Mouse (Mus musculus) liver, adult 2 months (tissue): ENCODE measurements around the gene Slc40a1. TPM values are rescaled to one million over a fixed set of nuclear protein-coding genes. Genes with fewer than 3 reads are reported as not detected.

Experiments used
- DNase-seq: peaks from one replicate; pipeline ENCODE4 v3.0.0-alpha.2; 2011; ENCODE audit warnings: low read depth, low spot score; ENCODE audit errors: extremely low read depth
- H3K27ac ChIP-seq: fragments of 200-500 bp; replicated peaks from 2 replicates; pipeline ENCODE4 v1.5.1; 2012; ENCODE audit warnings: low read depth, mild to moderate bottlenecking, control low read depth, inconsistent platforms, low read length; ENCODE audit not compliant: insufficient read depth
- H3K27me3 ChIP-seq: fragments of 200-500 bp; 2 replicates; pipeline ENCODE4 v1.6.1; 2012; ENCODE audit warnings: mild to moderate bottlenecking, moderate library complexity, low read length, inconsistent platforms; ENCODE audit not compliant: control insufficient read depth, insufficient read depth
- H3K36me3 ChIP-seq: fragments of 200-500 bp; 2 replicates; pipeline ENCODE4 v1.6.1; 2012; ENCODE audit warnings: low read length, inconsistent platforms; ENCODE audit not compliant: control insufficient read depth, insufficient read depth
- H3K4me1 ChIP-seq: fragments of 200-500 bp; 2 replicates; pipeline ENCODE4 v1.6.1; 2011; ENCODE audit warnings: low read length; ENCODE audit not compliant: control insufficient read depth, insufficient read depth
- H3K4me3 ChIP-seq: fragments of 200-500 bp; 2 replicates; pipeline ENCODE4 v1.5.1; 2011; ENCODE audit warnings: low read depth, mild to moderate bottlenecking, control low read depth, low read length, moderate library complexity; ENCODE audit not compliant: insufficient read depth
- H3K79me2 ChIP-seq: fragments of 200-500 bp; 2 replicates; pipeline ENCODE4 v1.6.1; 2012; ENCODE audit warnings: inconsistent platforms, mild to moderate bottlenecking, low read length, moderate library complexity; ENCODE audit not compliant: control insufficient read depth, insufficient read depth
- H3K9ac ChIP-seq: fragments of 200-500 bp; 2 replicates; pipeline ENCODE4 v1.6.1; 2012; ENCODE audit warnings: low read depth, mild to moderate bottlenecking, control low read depth, inconsistent platforms, low read length
- CTCF ChIP-seq: fragments of 200-500 bp; IDR thresholded peaks from 2 replicates; pipeline ENCODE4 v1.5.1; 2011; ENCODE audit warnings: low read depth, low read length, control low read depth
- POLR2A ChIP-seq: fragments of 200-500 bp; IDR thresholded peaks from 2 replicates; pipeline ENCODE4 v1.6.1; 2011; ENCODE audit warnings: low read length, control low read depth; ENCODE audit not compliant: insufficient read depth; ENCODE audit errors: extremely low read depth
- WGBS: fragments of 180-500 bp; shearing (Covaris S2); methylation state at CpG from one replicate; pipeline ENCODE4 v1.1.7; 2018; 5-methylcytosine and 5-hydroxymethylcytosine counted together
- polyA plus RNA-seq: library from polyadenylated mRNA; depleted of rRNA; stranded (reverse); fragments of >200 nt; gene quantifications from 2 replicates; pipeline ENCODE4 v1.2.3, GENCODE M21; 2012
- total RNA-seq: library from RNA; depleted of rRNA; stranded (reverse); fragments of >200 nt; gene quantifications from 2 replicates; pipeline ENCODE4 v1.2.3, GENCODE M21; 2014

Gene Slc40a1
- total and polyA plus RNA-seq, 2 experiments = 42.6 to 124 TPM

DNA sequence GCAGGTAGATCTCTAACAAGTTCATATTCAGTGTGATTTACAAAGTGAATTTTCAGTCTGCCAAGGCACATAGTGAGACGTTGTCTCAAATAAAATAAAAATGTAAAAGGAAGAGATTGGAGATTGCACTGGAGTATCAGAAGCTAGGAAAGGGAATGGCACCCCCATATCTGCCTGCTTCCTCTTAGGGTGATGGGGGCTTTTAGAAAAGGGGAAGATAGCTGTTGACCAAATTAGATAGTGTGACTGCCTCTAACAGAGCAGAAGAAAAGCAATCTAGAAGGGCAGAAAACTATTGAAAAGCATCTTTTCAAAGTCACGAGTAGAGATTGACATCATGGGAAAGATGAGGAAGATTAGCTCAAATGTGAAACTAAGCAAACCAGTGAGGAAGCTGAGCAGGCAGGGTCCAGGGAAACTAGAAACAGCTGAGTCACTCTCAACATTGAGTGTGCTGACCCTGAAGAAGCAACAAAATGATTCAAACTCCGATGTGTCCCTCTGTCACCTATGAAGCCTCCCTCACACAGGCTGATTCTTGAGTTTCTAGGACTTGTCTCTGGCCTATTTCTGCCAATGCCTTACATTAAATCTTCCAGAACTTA lies 45.0 kb downstream of the Slc40a1 start:
- H3K4me1 ChIP-seq = peaks cover 2% of the 10 kb centered on the region; the same call in 1 of the 2 replicates
- no peaks in the 10 kb centered on the region for H3K36me3 ChIP-seq
- peak; percentile 57 for DNase-seq
- WGBS = 78% methylated on average over 3 of the region's 3 CpGs
- H3K4me3 ChIP-seq = no peak overlapping the region
- H3K27me3 ChIP-seq = no peaks in the 10 kb centered on the region
- H3K9ac ChIP-seq = no peak overlapping the region
- H3K27ac ChIP-seq = no peak overlapping the region
- H3K79me2 ChIP-seq = no peaks in the 10 kb centered on the region
- TF ChIP-seq POLR2A = no peak
- no peak for TF ChIP-seq CTCF

DNA sequence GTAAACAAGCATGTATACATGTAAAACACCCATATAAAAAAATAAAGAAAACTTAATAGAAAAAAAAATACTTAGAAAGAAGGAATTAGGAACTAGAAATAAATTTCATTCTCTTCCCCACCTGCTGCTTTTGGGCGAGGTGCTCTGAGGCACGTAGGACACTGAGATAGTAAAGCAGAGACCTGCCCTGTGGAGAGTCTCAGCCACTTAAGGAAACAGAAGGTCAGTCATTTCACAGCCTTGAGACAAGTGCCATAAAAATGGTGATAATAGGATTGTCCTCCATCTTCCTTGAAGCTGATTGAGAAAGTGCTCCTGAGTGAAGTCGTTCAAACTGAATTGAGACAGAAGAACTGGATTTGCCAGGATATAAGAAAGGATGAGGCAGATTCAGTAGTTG lies 48.9 kb downstream of the Slc40a1 start:
- WGBS = 94% methylated on average over 3 of the region's 3 CpGs
- no peak overlapping the region for H3K9ac ChIP-seq
- no peak overlapping the region for H3K27ac ChIP-seq
- DNase-seq = no peak
- no peaks in the 10 kb centered on the region for H3K36me3 ChIP-seq
- no peak overlapping the region for H3K4me3 ChIP-seq
- TF ChIP-seq CTCF (no peak), POLR2A (no peak)
- H3K27me3 ChIP-seq = no peaks in the 10 kb centered on the region
- H3K79me2 ChIP-seq = no peaks in the 10 kb centered on the region
- H3K4me1 ChIP-seq = peaks cover 6% of the 10 kb centered on the region; the same call in 1 of the 2 replicates

DNA sequence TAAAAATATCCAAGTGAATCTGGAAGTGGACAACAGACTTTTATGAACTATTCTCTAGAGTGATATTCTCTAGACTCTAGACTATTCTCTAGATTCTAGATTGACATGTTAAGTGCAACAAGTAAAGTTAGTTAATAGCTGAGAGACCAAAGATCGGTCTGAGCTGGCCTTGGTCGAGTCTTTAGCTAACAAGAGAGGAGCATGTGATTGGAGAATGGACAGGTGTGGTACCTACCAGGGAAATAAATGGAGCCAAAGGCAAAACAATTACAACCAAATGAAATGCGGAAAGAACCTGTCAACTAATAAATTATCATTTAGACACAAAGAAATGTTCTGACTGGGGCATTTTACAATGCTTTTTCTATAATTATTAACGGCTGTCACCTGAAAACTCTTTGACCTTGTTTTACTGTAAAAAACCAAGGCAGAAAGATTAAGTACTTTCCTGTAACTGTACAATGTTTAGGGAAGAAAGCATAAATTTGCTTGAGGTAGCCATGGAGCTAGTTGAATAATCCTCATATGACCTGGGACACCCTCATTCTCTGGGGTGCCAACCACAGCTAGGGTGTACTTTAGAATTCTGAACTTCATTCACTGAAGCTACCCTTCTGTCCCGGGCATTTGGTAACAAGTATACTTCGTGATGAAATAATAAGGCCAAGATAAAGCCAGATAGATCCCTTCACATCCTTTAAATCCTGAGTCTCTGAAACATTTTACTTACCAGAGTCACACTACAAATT lies 49.7 kb downstream of the Slc40a1 start:
- whole genome bisulfite sequencing = 31% methylated on average over 6 of the region's 6 CpGs
- Histone ChIP-seq H3K27ac (no peak overlapping the region), H3K27me3 (no peaks in the 10 kb centered on the region), H3K4me1 (peaks cover 9% of the 10 kb centered on the region; the same call in 1 of the 2 replicates), H3K9ac (no peak overlapping the region), H3K36me3 (no peaks in the 10 kb centered on the region), H3K79me2 (no peaks in the 10 kb centered on the region), H3K4me3 (no peak overlapping the region)
- TF ChIP-seq POLR2A (no peak), CTCF (no peak)
- peak; percentile 87 for DNase-seq

DNA sequence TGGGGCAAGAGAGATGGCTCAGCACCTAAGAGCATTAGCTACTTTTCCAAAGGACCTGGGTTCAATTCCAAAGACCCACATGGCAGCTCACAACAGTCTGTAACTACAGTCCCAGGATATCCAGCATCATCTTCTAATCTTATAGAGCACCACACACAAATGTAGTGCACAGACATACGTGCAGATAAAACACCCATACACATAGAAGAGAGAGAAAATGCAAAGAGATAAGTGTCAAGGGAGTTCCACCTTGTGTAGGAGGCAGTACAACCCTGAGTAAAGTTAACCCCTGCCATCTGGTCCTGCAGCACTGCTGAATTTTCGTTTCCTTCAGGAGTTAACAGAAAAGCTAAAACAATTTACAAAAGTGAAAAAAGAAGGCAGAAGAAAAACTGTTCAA lies 50.7 kb downstream of the Slc40a1 start:
- H3K9ac ChIP-seq = no peak overlapping the region
- H3K27me3 ChIP-seq = no peaks in the 10 kb centered on the region
- 90% methylated on average over 2 of the region's 2 CpGs for WGBS
- TF ChIP-seq CTCF (no peak), POLR2A (no peak)
- H3K79me2 ChIP-seq = no peaks in the 10 kb centered on the region
- no peak for DNase-seq
- no peak overlapping the region for H3K4me3 ChIP-seq
- H3K36me3 ChIP-seq = no peaks in the 10 kb centered on the region
- H3K27ac ChIP-seq = no peak overlapping the region
- H3K4me1 ChIP-seq = peaks cover 9% of the 10 kb centered on the region; the same call in 1 of the 2 replicates

DNA sequence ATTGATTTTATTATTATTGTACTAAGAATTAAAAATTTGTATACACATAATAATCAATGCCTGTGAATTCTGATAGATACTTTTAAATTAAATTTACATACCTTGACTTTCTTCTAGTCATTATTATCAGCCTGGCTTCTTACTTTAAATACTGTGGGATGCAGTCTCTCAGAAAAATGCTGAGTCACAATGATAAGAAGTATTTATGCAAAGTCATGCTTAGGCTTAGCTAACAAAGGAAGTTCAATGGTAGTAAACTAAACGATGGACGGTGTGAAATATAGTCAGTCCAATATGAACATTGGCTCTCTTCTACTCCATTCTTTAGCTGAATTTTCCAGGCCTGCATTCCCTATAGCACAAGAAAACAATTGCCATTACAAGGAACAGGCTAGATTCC lies 53.1 kb downstream of the Slc40a1 start:
- TF ChIP-seq CTCF (no peak), POLR2A (no peak)
- no peak for DNase-seq
- peaks cover 11% of the 10 kb centered on the region; the same call in 1 of the 2 replicates for H3K4me1 ChIP-seq
- H3K36me3 ChIP-seq = no peaks in the 10 kb centered on the region
- no peaks in the 10 kb centered on the region for H3K79me2 ChIP-seq
- no peak overlapping the region for H3K27ac ChIP-seq
- 3% methylated on average over 2 of the region's 2 CpGs for WGBS
- H3K9ac ChIP-seq = no peak overlapping the region
- H3K27me3 ChIP-seq = no peaks in the 10 kb centered on the region
- no peak overlapping the region for H3K4me3 ChIP-seq

DNA sequence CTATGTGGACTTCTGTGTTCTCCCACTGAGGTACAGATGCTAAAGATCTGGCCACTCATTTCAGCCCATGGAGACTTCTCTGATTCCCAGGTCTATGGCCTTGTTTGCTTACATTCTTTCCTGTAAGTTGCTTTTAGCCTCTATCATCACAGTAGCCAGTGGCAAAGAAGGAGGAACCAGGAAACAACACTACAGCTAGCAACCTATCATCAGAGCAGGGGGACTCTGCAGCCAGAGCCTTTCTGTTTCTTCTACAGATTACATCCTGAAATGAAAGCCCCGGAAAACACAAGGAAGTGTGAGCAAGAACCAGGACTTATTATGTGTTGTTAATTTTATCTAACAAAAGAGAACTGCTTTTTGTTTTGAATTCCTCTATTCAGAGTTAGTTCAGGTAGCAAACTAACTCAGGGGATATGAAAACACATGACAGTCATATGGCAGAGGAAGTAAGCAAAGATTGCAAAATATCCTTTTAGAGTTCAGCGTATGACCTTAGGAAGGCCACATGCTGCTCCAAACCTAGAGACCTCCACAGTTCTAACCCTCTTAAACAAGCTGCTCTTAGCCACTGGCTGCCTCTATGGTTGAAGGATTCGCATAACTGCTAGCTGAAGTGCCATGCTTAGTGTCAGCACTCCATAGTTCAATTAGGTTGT lies 57.7 kb downstream of the Slc40a1 start:
- no peak for TF ChIP-seq POLR2A
- no peak for TF ChIP-seq CTCF
- Histone ChIP-seq H3K36me3 (no peaks in the 10 kb centered on the region), H3K9ac (no peak overlapping the region)

More for the DNA sequence above, 57.7 kb downstream of the Slc40a1 start:
- H3K4me3 ChIP-seq = no peak overlapping the region
- H3K27ac ChIP-seq = peak overlapping the region; percentile 74
- H3K79me2 ChIP-seq = no peaks in the 10 kb centered on the region
- peak; percentile 72 for DNase-seq
- 45% methylated on average over 3 of the region's 3 CpGs for WGBS
- peaks cover 11% of the 10 kb centered on the region; the same call in 1 of the 2 replicates for H3K4me1 ChIP-seq
- no peaks in the 10 kb centered on the region for H3K27me3 ChIP-seq
